Mouse (Mus musculus) olfactory bulb, adult 2 months (tissue): Measurements from ENCODE around the gene Zfp511.
A peak's percentile ranks its signal among the peaks of the same experiment; 100 is the strongest.

ENCODE experiments used
- CTCF ChIP-seq: fragments of 200-500 bp; IDR thresholded peaks from 2 replicates; pipeline ENCODE4 v1.5.1; 2012; ENCODE audit warnings: low read depth, mild to moderate bottlenecking, low read length, moderate library complexity; ENCODE audit not compliant: insufficient read depth
- POLR2A ChIP-seq: fragments of 200-500 bp; IDR thresholded peaks from 2 replicates; pipeline ENCODE4 v1.6.1; 2012; ENCODE audit warnings: mild to moderate bottlenecking, low read depth, low read length, moderate library complexity; ENCODE audit not compliant: insufficient read depth

DNA sequence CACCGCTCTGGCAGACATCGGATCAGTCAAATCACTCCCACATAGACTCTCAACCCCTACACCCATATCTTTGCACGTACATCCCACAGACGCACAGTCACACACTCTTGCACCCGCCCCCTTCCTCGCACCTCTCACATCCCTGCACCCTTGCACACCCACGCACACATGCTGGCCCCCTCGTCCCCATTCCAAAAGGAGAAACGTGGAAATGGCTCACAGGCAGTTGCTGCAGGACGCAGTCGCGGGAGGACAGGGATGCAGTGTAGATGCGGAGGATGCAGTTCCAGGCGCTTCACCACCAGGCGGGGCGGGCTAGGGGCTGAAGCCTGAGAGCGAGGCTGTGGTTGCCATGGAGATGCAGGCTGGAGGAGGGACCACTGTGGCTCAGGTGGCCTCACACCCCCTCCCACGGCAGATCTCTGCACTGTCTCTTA lies 46.1 kb downstream of the Zfp511 start, which contains the start of gene Caly:
- peak; percentile 60; the same call in 1 of the 2 replicates for TF ChIP-seq POLR2A
- peak; percentile 72 for TF ChIP-seq CTCF
